Mouse (Mus musculus): ENCODE measurements at regions not wholly inside any gene's neighbourhood (a gene's known extent, or its start where the extent isn't known, plus 50 kb on each side); places are given as distances from the start of the nearest gene placed in this dataset.
A peak's percentile ranks its signal among the peaks of the same experiment; 100 is the strongest.

GRCm38 (mm10) chr7:79543231-79544071 is 74.0 kb downstream of the Rhcg start:
- DNase-seq = no peak

DNA sequence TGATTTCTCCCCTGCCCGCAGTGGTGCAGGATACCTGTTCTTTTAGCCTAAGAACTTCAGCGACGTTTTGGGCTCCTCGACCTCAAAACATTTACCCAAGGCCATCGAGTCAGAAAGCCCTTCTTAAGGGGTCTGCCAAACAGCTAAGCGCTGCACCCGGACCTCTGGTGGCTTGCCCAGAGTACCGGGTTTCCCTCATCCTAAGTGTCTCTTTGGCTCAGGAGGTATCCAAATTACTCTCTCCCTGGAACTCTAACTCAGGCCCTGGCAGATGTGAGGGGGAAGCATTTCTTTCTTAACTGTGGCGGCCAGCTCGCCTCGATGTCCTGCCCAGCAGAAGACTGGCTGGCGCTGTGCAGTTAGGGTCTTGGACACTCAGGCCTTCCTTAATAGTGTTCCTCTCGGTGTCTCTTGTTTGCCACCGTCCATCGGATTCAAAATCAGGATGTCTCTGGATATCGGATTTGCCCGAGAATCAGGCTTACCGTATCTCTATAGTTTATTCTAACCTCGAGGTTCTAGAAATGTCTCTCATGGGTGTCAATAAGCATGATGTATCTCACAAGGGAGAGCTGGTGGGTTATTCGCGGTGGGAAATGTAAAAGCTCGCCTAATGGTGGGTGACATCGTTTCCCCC is 75.0 kb downstream of the Rhcg start:
- DNase-seq = no peak

DNA sequence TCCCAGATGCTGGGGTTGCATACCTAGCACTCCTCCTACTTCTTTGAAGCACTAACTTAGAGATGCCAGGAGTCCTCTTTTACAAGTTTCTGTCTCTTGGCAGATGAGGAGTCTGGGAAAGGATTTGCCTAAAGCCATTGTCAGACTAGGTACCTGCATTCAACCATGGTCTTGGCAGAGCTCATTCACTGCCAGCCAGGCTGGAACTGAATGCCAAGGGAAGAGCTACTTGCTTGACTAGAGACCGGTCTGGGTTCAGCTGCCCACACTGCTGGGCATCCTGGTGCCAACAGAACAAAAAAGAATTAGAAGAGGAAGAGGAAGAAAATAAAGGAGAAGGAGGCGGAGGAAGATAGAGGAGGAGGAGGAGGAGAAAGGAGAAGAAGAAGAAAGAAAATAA is 74.1 kb upstream of the Polg start:
- DNase-seq = no peak

- no peak for DNase-seq
Measured at GRCm38 (mm10) chr7:79539426-79539825, 73.3 kb upstream of the Polg start.

GRCm38 (mm10) chr7:79536157-79536641 is 70.0 kb upstream of the Polg start:
- no peak for DNase-seq

DNA sequence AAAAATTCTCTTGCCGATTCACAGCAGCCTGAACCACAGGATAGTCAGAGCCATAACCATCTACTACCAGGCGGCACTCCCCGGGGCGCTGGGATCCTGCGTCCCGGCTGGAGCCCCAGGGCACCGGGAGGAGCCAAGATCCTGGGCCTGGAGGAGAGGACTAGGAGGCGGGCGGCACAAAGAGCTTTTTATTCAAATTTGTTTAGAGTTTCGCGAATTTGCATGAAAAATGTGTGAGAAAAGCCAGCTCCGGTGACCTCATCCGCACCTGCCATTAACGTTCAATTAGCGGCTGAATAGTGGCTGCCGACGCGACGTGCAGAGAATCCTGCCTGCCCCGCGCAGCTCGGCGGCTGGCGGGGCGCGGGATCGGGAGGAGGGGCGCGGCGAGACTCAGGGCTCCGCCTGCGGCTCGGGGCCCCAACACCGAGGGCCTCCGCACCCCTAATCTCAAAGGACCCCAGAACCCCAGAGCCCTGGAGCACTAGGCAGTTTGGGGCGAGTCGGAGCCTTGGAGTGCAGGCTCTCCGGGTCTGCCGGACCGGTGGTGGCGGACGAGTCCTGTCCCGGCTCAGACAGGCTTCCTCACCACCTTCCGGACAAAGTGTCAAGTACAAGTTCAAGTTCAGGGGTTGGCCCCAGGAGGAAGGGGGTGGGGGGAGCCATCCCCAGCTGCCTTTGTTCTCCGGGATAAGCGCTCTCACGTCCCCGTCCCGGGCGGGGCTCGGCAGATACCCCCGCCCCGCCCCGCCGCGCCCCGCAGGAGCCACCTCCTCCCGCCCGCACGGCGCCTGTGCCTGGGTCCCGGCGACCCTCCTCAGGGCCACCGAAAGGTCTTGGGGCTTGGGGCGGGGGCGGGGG is 69.3 kb upstream of the Polg start:
- DNase-seq = peak; percentile 5 to 35

DNA sequence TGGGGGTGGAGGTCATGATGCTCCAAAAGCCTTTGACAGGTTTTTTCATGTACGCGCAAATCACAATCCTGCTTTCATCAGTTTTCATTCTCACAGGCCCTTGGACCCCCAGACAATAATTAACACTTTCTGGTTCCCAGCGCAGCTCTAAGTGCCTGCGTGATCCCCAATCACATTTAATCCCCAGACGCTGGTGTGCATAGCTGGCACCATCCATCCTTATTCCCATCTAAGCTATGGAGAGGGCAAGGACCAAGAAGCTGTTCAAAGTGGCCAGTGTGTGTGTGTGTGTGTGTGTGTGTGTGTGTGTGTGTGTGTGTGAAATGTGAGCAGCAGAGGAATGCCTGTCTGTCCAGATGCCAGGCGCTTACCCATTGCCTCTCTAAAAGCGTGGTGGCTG is 68.7 kb upstream of the Polg start:
- no peak for DNase-seq

GRCm38 (mm10) chr7:79534381-79534780 is 68.2 kb upstream of the Polg start:
- no peak for DNase-seq

GRCm38 (mm10) chr7:79532626-79533140 is 66.5 kb upstream of the Polg start:
- no peak for DNase-seq

GRCm38 (mm10) chr7:79531551-79532356 is 65.6 kb upstream of the Polg start:
- DNase-seq = no peak

DNA sequence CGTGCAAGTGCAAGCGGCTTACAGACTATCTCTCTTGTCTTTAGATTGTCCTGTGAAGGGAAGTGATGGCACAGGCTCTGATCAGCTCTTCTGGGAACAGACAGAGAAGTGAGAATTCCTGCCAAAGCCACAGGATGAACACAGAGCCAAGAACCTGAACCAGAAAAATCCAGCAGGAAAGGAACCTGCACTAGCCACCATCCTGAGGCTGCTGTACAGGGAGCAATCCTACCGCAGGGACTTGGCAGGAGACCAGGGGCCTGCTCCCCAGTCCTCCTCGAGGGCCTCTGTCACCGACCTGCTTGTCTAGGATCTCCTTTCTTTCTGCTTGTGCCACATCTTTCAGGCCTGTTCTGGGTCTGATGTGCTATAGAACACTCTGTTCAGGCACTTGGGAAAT is 65.0 kb upstream of the Polg start:
- no peak for DNase-seq

GRCm38 (mm10) chr7:79529480-79529879 is 63.3 kb upstream of the Polg start:
- no peak for DNase-seq

GRCm38 (mm10) chr7:79527984-79528383 is 61.8 kb upstream of the Polg start:
- no peak for DNase-seq

GRCm38 (mm10) chr7:79525690-79526630 is 59.8 kb upstream of the Polg start:
- no peak for DNase-seq

- no peak for DNase-seq
Measured at GRCm38 (mm10) chr7:79524921-79525320, 58.8 kb upstream of the Polg start.

DNA sequence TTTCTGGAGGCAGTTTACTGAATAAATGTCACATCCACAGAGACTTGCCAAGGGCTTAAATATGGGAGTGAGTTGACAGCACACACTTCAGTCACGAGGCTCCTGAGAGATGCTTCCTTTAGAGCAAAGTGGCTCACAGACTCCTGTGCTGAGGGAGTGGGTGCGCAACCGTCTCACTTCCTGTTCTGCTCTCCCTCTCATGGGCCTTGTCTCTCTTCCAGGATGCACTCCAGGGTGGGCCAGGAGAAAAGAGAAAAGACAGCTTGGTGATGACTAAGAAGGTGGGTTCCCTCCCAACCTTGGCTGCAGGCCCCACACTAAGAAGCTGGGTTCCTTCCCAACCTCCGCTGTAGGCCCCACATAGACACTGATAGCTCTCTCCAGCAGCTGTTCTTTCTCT is 57.5 kb upstream of the Polg start:
- no peak for DNase-seq

DNA sequence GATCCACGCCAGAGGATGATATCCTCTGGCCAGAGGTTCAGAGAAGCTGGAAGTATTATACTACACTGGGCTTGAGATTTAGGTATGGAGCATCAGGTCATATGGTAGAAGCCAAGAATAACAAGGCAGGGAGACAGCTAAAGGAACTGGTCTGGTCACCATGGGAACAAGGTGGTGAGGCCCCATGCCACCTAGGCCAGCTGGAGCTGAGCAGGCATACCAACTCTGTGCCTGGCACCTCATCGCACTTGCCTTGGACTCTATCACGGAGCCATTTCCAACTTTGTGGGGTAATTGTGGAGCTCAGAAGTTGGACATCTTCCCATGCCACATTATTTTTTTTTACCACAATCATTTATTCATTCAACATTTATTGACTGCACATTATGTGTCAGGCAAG is 55.9 kb upstream of the Polg start:
- no peak for DNase-seq

GRCm38 (mm10) chr7:79521259-79521658 is 55.1 kb upstream of the Polg start:
- DNase-seq = no peak

DNA sequence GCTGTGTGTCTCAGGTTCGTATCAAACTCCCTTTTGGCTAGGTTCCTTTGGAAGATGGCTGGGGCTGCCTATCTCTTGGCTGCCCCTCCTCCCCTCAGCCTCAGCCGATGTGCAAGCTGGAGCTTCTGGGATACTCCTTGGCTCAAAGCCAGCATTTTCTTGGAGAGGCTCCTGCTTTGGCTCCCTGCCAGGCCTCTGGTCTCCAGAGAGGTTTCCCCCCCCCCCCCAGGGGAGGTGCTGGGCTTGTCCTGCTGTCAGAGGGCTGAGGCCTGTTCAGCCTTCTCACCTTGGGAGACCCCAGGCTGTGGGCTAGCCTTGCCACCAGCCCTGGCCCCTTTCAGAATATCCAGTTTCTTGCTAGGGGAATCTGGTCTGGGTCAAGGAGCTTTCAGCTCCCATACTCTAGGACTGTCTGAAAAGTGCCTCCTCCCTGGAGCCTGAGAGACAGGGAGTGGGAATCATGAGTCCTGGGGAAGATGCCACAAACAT is 54.1 kb upstream of the Polg start:
- peak; percentile 58 to 67 for DNase-seq

DNA sequence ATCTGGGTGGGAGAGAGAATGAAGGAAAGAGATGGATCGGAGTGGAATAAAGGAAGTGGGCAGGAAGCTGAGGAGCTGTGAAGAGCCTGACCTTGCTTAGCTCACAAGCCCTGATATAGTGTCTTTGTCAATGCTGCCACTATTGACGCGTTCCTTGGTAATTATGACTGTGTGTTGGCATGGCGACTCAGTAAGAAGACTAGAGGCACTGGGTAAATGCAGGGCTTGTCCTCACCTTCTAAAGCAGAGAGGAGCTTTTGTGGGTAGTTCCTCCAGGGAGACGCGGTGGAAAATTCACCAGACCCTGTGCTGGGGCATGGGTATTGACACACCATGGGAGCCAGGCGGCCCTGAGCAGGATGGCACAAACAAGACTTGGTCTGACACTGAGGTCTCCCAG is 52.8 kb upstream of the Polg start:
- no peak for DNase-seq
